Mouse (Mus musculus): ENCODE data around the gene Skap1.
"Not testable (repeated sequence)": the region's sequence is repeated elsewhere in the genome, so short reads cannot be mapped to it uniquely, and the experiment has no call there.

Gene Skap1

DNA sequence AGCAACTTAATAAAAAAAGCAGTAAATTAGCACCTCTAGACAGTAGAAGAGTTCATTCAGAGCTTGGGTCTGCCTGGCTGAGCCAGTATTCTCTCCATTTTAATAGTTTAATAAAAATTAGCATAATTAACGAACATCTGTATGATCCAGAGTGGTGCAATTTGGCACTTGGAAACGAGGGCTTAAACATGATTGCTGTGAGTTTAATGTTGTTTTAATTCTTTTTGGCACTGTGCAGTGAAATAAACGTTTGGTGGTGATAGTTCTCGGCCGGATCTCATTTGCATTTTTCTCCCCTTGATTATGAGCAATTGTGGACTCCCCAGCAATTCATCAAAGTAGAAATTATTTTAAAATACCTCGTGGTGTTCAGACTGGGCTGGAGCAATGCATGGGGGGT, 282.3 kb downstream of the Skap1 start:
- no peak for DNase-seq (ENCODE audit: low read depth, low spot score)

GRCm38 (mm10) chr11:96747555-96747954, 283.2 kb downstream of the Skap1 start:
- DNase-seq (ENCODE audit: low read depth, low spot score) = no peak

DNA sequence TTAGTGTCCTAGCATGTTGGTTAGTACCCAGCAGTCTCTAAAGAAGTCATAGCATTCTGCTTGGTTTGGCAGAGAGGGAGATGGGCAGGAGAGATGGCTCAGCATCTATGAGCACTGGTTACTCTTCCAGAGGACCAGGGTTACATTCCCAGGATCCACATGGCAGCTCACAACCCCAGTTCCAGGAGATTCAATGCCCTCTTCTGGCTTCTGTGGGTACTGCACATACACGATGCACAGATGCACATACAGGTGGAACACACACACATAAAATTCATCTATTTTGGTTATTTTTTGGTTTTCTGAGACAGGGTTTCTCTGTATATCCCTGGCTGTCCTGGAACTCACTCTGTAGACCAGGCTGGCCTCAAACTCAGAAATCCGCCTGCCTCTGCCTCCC, 290.9 kb downstream of the Skap1 start:
- DNase-seq (ENCODE audit: low read depth, low spot score) = peak; percentile 77

GRCm38 (mm10) chr11:96757421-96757820, 293.0 kb downstream of the Skap1 start:
- peak; percentile 45 for DNase-seq (ENCODE audit: low read depth, low spot score)

- no peak for DNase-seq (ENCODE audit: low read depth, low spot score)
Measured at GRCm38 (mm10) chr11:96758402-96758801, 294.0 kb downstream of the Skap1 start.

DNA sequence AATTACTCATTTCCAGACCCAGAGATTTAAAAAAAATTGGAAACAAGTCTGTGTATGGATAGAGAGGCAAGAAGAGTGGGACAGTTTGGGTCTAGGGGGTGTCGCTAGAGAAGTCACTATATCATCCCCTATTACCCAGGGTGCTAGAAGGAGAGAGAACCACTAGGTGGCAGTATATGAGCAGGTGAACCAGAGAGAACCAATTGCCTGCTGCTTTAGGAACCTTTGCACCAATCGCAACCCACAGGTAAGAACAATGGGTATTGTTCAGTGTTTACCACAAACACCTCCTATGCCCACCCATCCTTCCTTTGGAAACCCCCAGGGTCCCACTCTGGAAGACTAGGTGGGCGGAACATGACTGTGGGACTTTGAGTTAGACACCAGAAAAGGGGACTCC, 295.6 kb downstream of the Skap1 start:
- DNase-seq (ENCODE audit: low read depth, low spot score) = peak; percentile 94

DNA sequence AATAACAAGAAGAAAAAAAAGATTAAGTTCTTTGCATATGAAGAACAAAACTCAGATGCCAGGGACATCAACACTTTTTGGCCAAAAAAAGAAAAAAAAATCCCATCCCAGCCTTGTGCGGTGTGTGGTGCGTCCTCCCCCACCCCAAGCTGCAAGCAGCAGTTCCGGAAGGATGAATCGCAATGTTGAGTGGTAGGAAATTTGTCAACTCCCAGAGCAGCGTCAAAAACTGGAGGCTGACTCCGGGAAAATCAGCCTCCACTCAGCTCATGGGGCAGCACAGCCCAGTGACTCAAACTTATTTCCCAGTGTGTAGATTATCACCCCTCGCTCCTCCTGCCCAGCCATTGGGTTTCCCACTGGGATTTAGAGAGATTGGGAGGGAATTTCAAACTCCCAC, 297.6 kb downstream of the Skap1 start:
- no peak for DNase-seq (ENCODE audit: low read depth, low spot score)

- DNase-seq (ENCODE audit: low read depth, low spot score) = no peak
Measured at GRCm38 (mm10) chr11:96762742-96763470, 298.5 kb downstream of the Skap1 start.

- DNase-seq (ENCODE audit: low read depth, low spot score) = no peak
Measured at GRCm38 (mm10) chr11:96764511-96765350, 300.3 kb downstream of the Skap1 start.

- DNase-seq (ENCODE audit: low read depth, low spot score) = no peak
Measured at GRCm38 (mm10) chr11:96765645-96766044, 301.3 kb downstream of the Skap1 start.

DNA sequence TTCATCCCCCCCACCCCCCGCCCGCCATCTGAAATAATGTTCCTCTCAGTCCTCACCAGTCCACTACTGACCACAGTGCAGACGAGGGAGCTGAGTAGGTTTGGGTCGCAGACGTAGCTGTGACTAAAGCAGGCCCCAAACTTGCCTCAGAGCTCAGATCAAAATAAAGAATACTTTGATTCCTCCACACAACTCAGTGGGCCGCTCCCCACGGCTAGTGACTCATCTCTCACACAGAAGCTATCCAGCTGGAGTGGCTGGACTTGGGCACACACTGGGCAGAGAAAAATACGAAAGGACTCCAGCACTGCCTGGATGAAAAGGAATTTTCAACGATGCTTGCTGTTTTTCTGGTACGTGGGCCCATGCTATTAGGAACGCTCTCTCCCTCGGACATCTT, 302.2 kb downstream of the Skap1 start:
- DNase-seq (ENCODE audit: low read depth, low spot score) = no peak

GRCm38 (mm10) chr11:96767096-96767495, 302.7 kb downstream of the Skap1 start:
- DNase-seq (ENCODE audit: low read depth, low spot score) = peak; percentile 42

DNA sequence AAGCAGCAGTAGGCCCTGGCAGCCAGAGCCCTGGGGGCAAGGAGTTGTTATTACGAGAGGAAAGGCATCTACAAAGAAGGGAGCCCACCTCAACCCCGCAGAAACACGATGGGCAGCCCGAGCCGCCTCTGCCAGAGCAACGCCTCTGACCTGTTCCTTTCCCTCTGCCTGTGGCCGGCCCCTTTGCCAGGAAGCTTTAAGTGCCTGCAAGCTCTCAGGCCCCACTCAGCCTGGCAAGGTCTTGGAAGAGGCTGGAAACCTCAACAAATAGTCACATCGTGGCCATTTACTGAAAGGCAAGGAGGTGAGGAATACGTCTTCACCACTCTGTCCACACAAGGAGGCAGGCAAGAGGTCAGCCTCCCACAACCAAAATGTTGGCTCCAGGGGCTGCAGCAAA, 303.8 kb downstream of the Skap1 start:
- DNase-seq (ENCODE audit: low read depth, low spot score) = no peak

DNA sequence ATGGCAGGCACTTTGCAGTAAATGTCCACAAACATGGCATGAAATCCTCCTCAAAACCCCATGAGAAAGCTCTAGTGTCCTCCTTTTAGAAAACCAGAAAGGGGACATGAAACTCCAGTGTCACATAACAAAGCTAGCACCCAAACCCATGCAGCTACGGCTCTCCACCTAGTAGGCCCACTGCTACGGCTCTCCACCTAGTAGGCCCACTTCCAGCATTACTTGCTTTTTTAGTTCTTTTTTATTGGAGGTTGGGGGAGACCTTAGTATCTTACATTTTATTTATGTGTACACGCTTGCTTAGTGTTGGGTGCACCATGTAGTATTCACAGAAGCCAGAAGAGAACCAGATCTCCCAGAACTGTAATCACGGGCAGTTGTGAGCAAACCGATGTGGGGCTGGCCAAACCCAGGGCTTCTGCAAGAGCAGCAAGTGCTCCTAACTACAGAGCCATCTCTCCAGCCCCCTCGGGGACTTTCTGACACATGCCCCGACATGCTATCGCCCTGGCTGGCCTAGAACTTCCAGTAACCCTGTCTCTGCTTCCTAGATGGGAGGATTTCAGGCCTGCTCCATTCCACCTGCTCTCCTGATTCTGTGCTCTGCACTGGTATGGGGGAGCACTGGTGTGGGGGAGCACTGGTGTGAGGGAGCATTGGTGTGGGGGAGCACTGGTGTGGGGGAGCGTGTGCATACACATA, 307.0 kb downstream of the Skap1 start:
- no peak for DNase-seq (ENCODE audit: low read depth, low spot score)

DNA sequence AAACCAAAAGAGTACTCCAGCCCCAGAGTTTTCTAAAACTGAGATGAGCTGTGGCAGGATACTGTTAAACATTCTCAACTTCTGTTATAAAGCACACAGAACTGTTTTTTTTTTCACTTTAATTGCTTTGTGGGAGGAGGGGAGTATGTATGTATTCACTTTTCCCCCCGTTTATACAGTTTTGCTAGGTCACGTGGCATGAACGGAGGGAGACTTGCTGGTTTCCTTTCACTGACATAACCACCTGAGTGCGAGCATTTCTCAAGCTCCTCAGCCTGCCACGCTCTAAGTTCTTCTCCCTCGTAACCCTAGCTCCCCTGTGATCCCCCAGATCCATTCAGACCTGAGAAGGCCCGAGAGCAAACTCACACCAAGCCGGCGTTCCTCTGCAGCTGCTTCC, 308.0 kb downstream of the Skap1 start:
- DNase-seq (ENCODE audit: low read depth, low spot score) = no peak

DNA sequence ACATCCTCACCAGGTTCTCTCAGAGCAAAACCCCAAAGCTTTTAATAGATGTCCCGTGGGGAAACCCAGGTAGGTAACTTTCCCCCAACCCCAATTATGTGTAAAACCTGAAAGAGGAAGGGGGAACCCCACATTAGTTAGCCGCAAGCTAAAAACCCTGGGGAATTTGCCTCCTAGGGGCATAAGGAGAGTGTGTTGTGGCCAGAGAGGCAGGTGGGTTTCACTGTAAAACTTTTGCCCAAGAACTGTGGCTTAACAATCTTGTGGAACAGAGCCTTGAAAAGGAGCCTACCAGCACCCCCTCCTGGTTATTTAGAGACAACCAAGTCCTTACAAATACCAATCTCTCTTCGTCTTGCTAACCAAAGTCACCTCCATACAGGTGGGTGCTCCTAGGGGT, 310.1 kb downstream of the Skap1 start:
- peak; percentile 76 for DNase-seq (ENCODE audit: low read depth, low spot score)

DNA sequence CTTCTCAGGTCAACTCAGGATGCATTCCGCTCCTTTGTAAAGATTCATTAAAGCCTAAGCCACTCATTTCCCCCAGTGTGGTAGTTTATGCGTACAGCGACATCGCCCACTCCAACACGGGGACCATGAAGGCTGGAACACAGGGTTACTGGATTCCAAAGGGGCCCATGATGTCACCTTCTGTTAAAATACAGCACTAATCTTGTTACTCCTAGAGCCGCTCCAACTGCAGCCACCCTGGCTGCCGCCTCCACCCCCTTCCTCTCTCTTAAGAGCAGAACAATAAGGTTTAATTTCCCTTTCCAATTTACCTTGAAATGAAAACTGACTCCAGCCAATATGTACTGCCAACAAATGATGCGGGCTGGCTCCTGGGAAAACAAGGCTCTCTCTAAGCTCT, 310.7 kb downstream of the Skap1 start:
- no peak for DNase-seq (ENCODE audit: low read depth, low spot score)

DNA sequence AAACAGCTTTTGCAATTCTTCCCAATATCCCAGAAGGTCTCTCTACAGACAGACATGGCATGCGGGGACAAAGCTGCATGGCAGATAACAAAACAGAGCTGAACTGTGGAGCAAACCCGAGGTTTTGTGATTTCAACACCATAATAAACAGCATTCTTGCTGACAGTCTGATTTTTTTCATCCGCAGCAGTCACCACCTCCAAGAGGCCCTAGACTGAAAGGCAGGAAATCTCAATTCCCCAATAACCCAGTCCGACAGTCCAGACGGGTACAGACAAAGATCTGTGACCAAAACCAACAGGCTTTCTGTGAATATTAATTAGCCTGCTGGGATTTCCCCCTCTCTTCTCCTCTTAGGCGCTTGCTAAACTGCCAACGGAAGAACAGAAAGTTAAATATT, 311.3 kb downstream of the Skap1 start:
- DNase-seq (ENCODE audit: low read depth, low spot score) = no peak

DNA sequence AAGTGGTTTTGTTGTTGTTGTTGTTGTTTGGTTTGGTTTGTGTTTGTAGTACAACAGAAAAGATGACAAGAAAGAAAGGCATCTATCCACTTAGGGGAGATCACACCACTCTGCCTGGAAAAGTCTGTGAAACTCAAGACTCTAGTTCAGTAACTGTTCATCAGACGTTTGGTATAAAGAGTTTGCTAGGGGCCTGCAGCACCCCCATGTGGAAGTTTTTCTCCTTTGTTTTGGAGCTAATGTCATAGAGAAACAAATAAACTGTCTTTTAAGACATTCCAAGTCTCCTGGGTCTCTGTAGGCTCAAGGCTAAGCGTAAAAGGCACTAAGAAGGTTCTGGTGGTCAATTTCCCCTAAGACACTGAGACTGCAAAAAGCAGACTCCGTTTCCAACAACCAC, 311.7 kb downstream of the Skap1 start:
- no peak for DNase-seq (ENCODE audit: low read depth, low spot score)

GRCm38 (mm10) chr11:96776968-96777962, 312.9 kb downstream of the Skap1 start, which contains the start of gene Snx11:
Gene Snx11 (minus strand): TSS chr11:96777559.
- peak; percentile 99 for DNase-seq (ENCODE audit: low read depth, low spot score)

- not testable (repeated sequence) for DNase-seq (ENCODE audit: low read depth, low spot score)
Measured at GRCm38 (mm10) chr11:96778061-96778627, 313.8 kb downstream of the Skap1 start.

Measured in ES-CJ7 (cell line).